Mouse (Mus musculus): ENCODE measurements around the gene Parn. TPM values are rescaled to one million over a fixed set of nuclear protein-coding genes. Genes with fewer than 3 reads are reported as not detected.
A peak's percentile ranks its signal among the peaks of the same experiment; 100 is the strongest.

Gene Parn
- total and polyA plus RNA-seq, 3 experiments = 48.7 to 88.6 (median 62.6) TPM

GRCm38 (mm10) chr16:13575306-13575705 is 92.7 kb downstream of the Parn start:
- H3K9ac ChIP-seq (ENCODE audit: insufficient read depth, low read depth) = no peak overlapping the region
- H3K27me3 ChIP-seq (replicated peaks) = no peaks in the 10 kb centered on the region
- no peak overlapping the region for H3K27ac ChIP-seq (ENCODE audit: insufficient read depth, low read depth)
- dilution Hi-C loops (cut with MboI; ENCODE audit: extremely low pct_ligation_motif_present, extremely low pct_unique_long_range_greater_than_20kb, low sequenced_read_pairs) = no loop called here
- H3K79me2 ChIP-seq (replicated peaks; ENCODE audit: control insufficient read depth, extremely low read depth, insufficient read depth, poor library complexity, severe bottlenecking) = no peaks in the 10 kb centered on the region
- peaks cover 0 to 9% of the 10 kb centered on the region in 2 experiments; a peak in 2 of 4 replicates for H3K4me1 ChIP-seq (ENCODE audit: control insufficient read depth in 1 of 2, insufficient read depth in 2 of 2)
- in situ Hi-C loops (cut with MboI; ENCODE audit: low pct_ligation_motif_present, low pct_unique_long_range_greater_than_20kb, low sequenced_read_pairs) = no loop called here
- H3K4me3 ChIP-seq (replicated peaks in 1 of 3; ENCODE audit: low read depth in 2 of 3, low read length in 2 of 3, poor library complexity in 1 of 3) = no peak overlapping the region
- no peaks in the 10 kb centered on the region for H3K9me3 ChIP-seq (replicated peaks; ENCODE audit: low read length)
- no peak for TF ChIP-seq PAX5 (IDR thresholded peaks at IDR 0.05; ENCODE audit: low read length)
- no peak for DNase-seq (ENCODE audit: extremely low read depth)
- H3K4me2 ChIP-seq (ENCODE audit: insufficient read depth, low read depth, poor library complexity, severe bottlenecking) = no peak overlapping the region
- H3K36me3 ChIP-seq (replicated peaks in 1 of 2; ENCODE audit: control insufficient read depth in 1 of 2, insufficient read depth in 1 of 2, low read length in 1 of 2) = peaks cover 13 to 51% of the 10 kb centered on the region in 2 experiments

GRCm38 (mm10) chr16:13568280-13568679 is 99.7 kb downstream of the Parn start:
- Histone ChIP-seq H3K4me1 (ENCODE audit: control insufficient read depth in 1 of 2, insufficient read depth in 2 of 2) (peaks cover 3 to 29% of the 10 kb centered on the region in 2 experiments; a peak in 3 of 4 replicates), H3K27ac (ENCODE audit: insufficient read depth, low read depth) (no peak overlapping the region), H3K9ac (ENCODE audit: insufficient read depth, low read depth) (no peak overlapping the region; the same call in 1 of the 2 replicates), H3K27me3 (replicated peaks) (no peaks in the 10 kb centered on the region), H3K4me3 (replicated peaks in 1 of 3; ENCODE audit: low read depth in 2 of 3, low read length in 2 of 3, poor library complexity in 1 of 3) (no peak overlapping the region), H3K4me2 (ENCODE audit: insufficient read depth, low read depth, poor library complexity, severe bottlenecking) (no peak overlapping the region), H3K79me2 (replicated peaks; ENCODE audit: control insufficient read depth, extremely low read depth, insufficient read depth, poor library complexity, severe bottlenecking) (no peaks in the 10 kb centered on the region), H3K36me3 (replicated peaks in 1 of 2; ENCODE audit: control insufficient read depth in 1 of 2, insufficient read depth in 1 of 2, low read length in 1 of 2) (peaks cover 31 to 77% of the 10 kb centered on the region in 2 experiments), H3K9me3 (replicated peaks; ENCODE audit: low read length) (no peaks in the 10 kb centered on the region)
- DNase-seq (ENCODE audit: extremely low read depth) = no peak
- in situ Hi-C loops (cut with MboI; ENCODE audit: low pct_ligation_motif_present, low pct_unique_long_range_greater_than_20kb, low sequenced_read_pairs) (no loop called here), dilution Hi-C loops (cut with MboI; ENCODE audit: extremely low pct_ligation_motif_present, extremely low pct_unique_long_range_greater_than_20kb, low sequenced_read_pairs) (no loop called here)
- TF ChIP-seq SMC3 (IDR thresholded peaks at IDR 0.05; ENCODE audit: low read depth, low read length) = no peak
- TF ChIP-seq TBP (conservative IDR thresholded peaks at IDR 0.05; ENCODE audit: low read depth, low read length) = no peak
- peak; percentile 82; the same call in 1 of the 2 replicates for TF ChIP-seq MAFK (IDR thresholded peaks at IDR 0.05; ENCODE audit: insufficient replicate concordance, low read length)
- no peak for TF ChIP-seq NRF1 (IDR thresholded peaks at IDR 0.05; ENCODE audit: low read depth, low read length)
- TF ChIP-seq MEF2A (IDR thresholded peaks at IDR 0.05; ENCODE audit: borderline replicate concordance, low read depth, low read length) = no peak
- no peak for TF ChIP-seq USF1 (IDR thresholded peaks at IDR 0.05; ENCODE audit: low read depth, low read length)
- TF ChIP-seq RAD21 (IDR thresholded peaks at IDR 0.05; ENCODE audit: low read depth, low read length) = no peak
- peak; percentile 22; the same call in 1 of the 2 replicates for TF ChIP-seq HCFC1 (IDR thresholded peaks at IDR 0.05; ENCODE audit: low read depth, low read length)
- TF ChIP-seq MAX (IDR thresholded peaks at IDR 0.05; ENCODE audit: low read length) = no peak
- no peak for TF ChIP-seq TCF12 (IDR thresholded peaks at IDR 0.05; ENCODE audit: low read depth, low read length)

GRCm38 (mm10) chr16:13567614-13568013 is 100.4 kb downstream of the Parn start:
- in situ Hi-C loops (cut with MboI; ENCODE audit: low pct_ligation_motif_present, low pct_unique_long_range_greater_than_20kb, low sequenced_read_pairs) = no loop called here
- Histone ChIP-seq H3K4me3 (replicated peaks in 1 of 3; ENCODE audit: low read depth in 2 of 3, low read length in 2 of 3, poor library complexity in 1 of 3) (no peak overlapping the region), H3K9ac (ENCODE audit: insufficient read depth, low read depth) (no peak overlapping the region), H3K4me1 (ENCODE audit: control insufficient read depth in 1 of 2, insufficient read depth in 2 of 2) (peaks cover 3 to 29% of the 10 kb centered on the region in 2 experiments; a peak in 3 of 4 replicates), H3K36me3 (replicated peaks in 1 of 2; ENCODE audit: control insufficient read depth in 1 of 2, insufficient read depth in 1 of 2, low read length in 1 of 2) (peaks cover 33 to 78% of the 10 kb centered on the region in 2 experiments), H3K9me3 (replicated peaks; ENCODE audit: low read length) (no peaks in the 10 kb centered on the region), H3K79me2 (replicated peaks; ENCODE audit: control insufficient read depth, extremely low read depth, insufficient read depth, poor library complexity, severe bottlenecking) (no peaks in the 10 kb centered on the region), H3K27me3 (replicated peaks) (no peaks in the 10 kb centered on the region), H3K4me2 (ENCODE audit: insufficient read depth, low read depth, poor library complexity, severe bottlenecking) (no peak overlapping the region), H3K27ac (ENCODE audit: insufficient read depth, low read depth) (no peak overlapping the region)
- no peak for DNase-seq (ENCODE audit: extremely low read depth)
- dilution Hi-C loops (cut with MboI; ENCODE audit: extremely low pct_ligation_motif_present, extremely low pct_unique_long_range_greater_than_20kb, low sequenced_read_pairs) = no loop called here
- TF ChIP-seq POLR2A (IDR thresholded peaks at IDR 0.05; ENCODE audit: low read depth, low read length) (no peak), ZKSCAN1 (IDR thresholded peaks at IDR 0.05; ENCODE audit: borderline replicate concordance, low read depth, low read length) (peak; percentile 44; the same call in 1 of the 2 replicates)
